Mouse (Mus musculus) testis, adult 2 months (tissue): ENCODE data around the gene Lce1a1. TPM values are rescaled to one million over a fixed set of nuclear protein-coding genes. Genes with fewer than 3 reads are reported as not detected.

Source experiments
- H3K27ac ChIP-seq: fragments of 200-500 bp; 2 replicates; pipeline ENCODE4 v1.5.1; 2012; ENCODE audit warnings: low read depth, low read length; ENCODE audit not compliant: control insufficient read depth, insufficient read depth
- H3K27me3 ChIP-seq: fragments of 200-500 bp; 2 replicates; pipeline ENCODE4 v1.6.1; 2012; ENCODE audit warnings: mild to moderate bottlenecking, low read length, moderate library complexity; ENCODE audit not compliant: control insufficient read depth, insufficient read depth
- H3K36me3 ChIP-seq: fragments of 200-500 bp; 2 replicates; pipeline ENCODE4 v1.6.1; 2012; ENCODE audit warnings: mild to moderate bottlenecking, low read length; ENCODE audit not compliant: control insufficient read depth, insufficient read depth
- H3K4me1 ChIP-seq: fragments of 200-500 bp; 2 replicates; pipeline ENCODE4 v1.6.1; 2012; ENCODE audit warnings: low read length; ENCODE audit not compliant: control insufficient read depth, insufficient read depth
- H3K4me3 ChIP-seq: fragments of 200-500 bp; 2 replicates; pipeline ENCODE4 v1.5.1; 2012; ENCODE audit warnings: low read depth, mild to moderate bottlenecking, low read length, moderate library complexity, mixed read lengths; ENCODE audit not compliant: control insufficient read depth
- CTCF ChIP-seq: fragments of 200-500 bp; IDR thresholded peaks from 2 replicates; pipeline ENCODE4 v1.5.1; 2012; ENCODE audit warnings: low read depth, mild to moderate bottlenecking, inconsistent platforms, low read length, moderate library complexity; ENCODE audit not compliant: control insufficient read depth, insufficient read depth, insufficient replicate concordance
- POLR2A ChIP-seq: fragments of 200-500 bp; IDR thresholded peaks from 2 replicates; pipeline ENCODE4 v1.6.1; 2012; ENCODE audit warnings: low read depth, mild to moderate bottlenecking, inconsistent platforms, low read length, moderate library complexity; ENCODE audit not compliant: control insufficient read depth
- polyA plus RNA-seq: library from polyadenylated mRNA; depleted of rRNA; stranded (reverse); fragments of >200 nt; gene quantifications from 2 replicates; pipeline ENCODE4 v1.2.3, GENCODE M21; 2012

Lce1a1 gene
- polyA plus RNA-seq, 1 experiment: not detected

DNA sequence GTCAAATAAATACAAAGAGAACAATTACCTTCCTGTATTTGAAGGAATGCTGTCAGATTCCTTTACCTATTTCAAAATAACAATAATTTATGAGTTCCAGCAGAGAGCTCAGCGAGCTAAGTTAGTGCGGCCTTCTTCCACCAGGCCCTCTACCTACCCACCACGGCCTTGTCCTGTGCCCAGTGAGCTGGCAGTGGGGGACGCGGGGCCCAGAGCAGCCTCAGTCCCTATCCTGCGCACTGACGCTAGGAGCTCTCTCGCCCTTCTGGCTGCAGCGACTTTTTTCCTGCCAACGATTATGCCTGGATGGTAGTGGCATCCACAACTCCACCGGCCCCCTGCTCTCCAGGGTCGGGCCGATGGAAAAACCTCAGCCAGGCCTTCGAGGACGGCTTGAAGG is 8.3 kb downstream of the Lce1a1 start:
- Histone ChIP-seq H3K27ac (peak overlapping the region; percentile 73), H3K4me1 (no peaks in the 10 kb centered on the region), H3K36me3 (no peaks in the 10 kb centered on the region), H3K27me3 (no peaks in the 10 kb centered on the region), H3K4me3 (peak overlapping the region; percentile 82)
- TF ChIP-seq CTCF: no peak
- peak; percentile 63 for TF ChIP-seq POLR2A

- Histone ChIP-seq H3K4me1 (no peaks in the 10 kb centered on the region), H3K36me3 (no peaks in the 10 kb centered on the region), H3K27ac (no peak overlapping the region), H3K27me3 (no peaks in the 10 kb centered on the region), H3K4me3 (no peak overlapping the region)
- TF ChIP-seq CTCF (no peak), POLR2A (no peak)
These were observed 9.5 kb downstream of the Lce1a1 start for GRCm38 (mm10) chr3:92638653-92638991.

- TF ChIP-seq POLR2A (no peak), CTCF (no peak)
- H3K27ac ChIP-seq: no peak overlapping the region
- no peaks in the 10 kb centered on the region for H3K36me3 ChIP-seq
- no peaks in the 10 kb centered on the region for H3K27me3 ChIP-seq
- no peak overlapping the region for H3K4me3 ChIP-seq
- no peaks in the 10 kb centered on the region for H3K4me1 ChIP-seq
These were observed 10.1 kb downstream of the Lce1a1 start for GRCm38 (mm10) chr3:92637745-92638652.

- TF ChIP-seq POLR2A (no peak), CTCF (no peak)
- no peaks in the 10 kb centered on the region for H3K27me3 ChIP-seq
- no peaks in the 10 kb centered on the region for H3K4me1 ChIP-seq
- H3K27ac ChIP-seq: no peak within 1 kb of the TSS
- H3K4me3 ChIP-seq: no peak within 1 kb of the TSS
- no peaks in the 10 kb centered on the region for H3K36me3 ChIP-seq
These were observed 26.5 kb downstream of the Lce1a1 start, which contains the start of gene Lce6a for GRCm38 (mm10) chr3:92621560-92621959. Gene Lce6a (minus strand): TSS chr3:92621660.

GRCm38 (mm10) chr3:92609804-92610203 is 38.3 kb downstream of the Lce1a1 start:
- Histone ChIP-seq H3K27ac (no peak overlapping the region), H3K4me1 (no peaks in the 10 kb centered on the region), H3K27me3 (no peaks in the 10 kb centered on the region), H3K4me3 (no peak overlapping the region), H3K36me3 (no peaks in the 10 kb centered on the region)
- no peak for TF ChIP-seq POLR2A
- TF ChIP-seq CTCF: no peak

GRCm38 (mm10) chr3:92607392-92607791 is 40.7 kb downstream of the Lce1a1 start, which contains the start of gene 2210017I01Rik:
Gene 2210017I01Rik (minus strand): TSS chr3:92607492.
- Histone ChIP-seq H3K4me1 (no peaks in the 10 kb centered on the region), H3K27me3 (no peaks in the 10 kb centered on the region), H3K4me3 (no peak within 1 kb of the TSS), H3K36me3 (no peaks in the 10 kb centered on the region), H3K27ac (no peak within 1 kb of the TSS)
- TF ChIP-seq CTCF (no peak), POLR2A (no peak)

- no peaks in the 10 kb centered on the region for H3K27me3 ChIP-seq
- H3K27ac ChIP-seq: no peak overlapping the region
- no peak for TF ChIP-seq POLR2A
- TF ChIP-seq CTCF: no peak
- no peak overlapping the region for H3K4me3 ChIP-seq
- no peaks in the 10 kb centered on the region for H3K4me1 ChIP-seq
- H3K36me3 ChIP-seq: no peaks in the 10 kb centered on the region
These were observed 45.9 kb downstream of the Lce1a1 start for GRCm38 (mm10) chr3:92602169-92602568.
